Mouse (Mus musculus) embryonic fibroblast, embryonic 13.5 days (primary cell): Measurements from ENCODE around the gene Slc4a5.

Source experiments
- CTCF ChIP-seq: IDR thresholded peaks from 2 replicates; pipeline ENCODE4 v1.5.1; 2011; ENCODE audit warnings: mild to moderate bottlenecking, control low read depth, low read length, moderate library complexity, borderline replicate concordance; ENCODE audit not compliant: insufficient read depth
- POLR2A ChIP-seq: IDR thresholded peaks from 2 replicates; pipeline ENCODE4 v1.6.1; 2011; ENCODE audit warnings: low read depth, mild to moderate bottlenecking, control low read depth, low read length, moderate library complexity

- peak; percentile 71 for TF ChIP-seq POLR2A
- TF ChIP-seq CTCF, result no peak
These were observed 106.1 kb downstream of the Slc4a5 start, which contains the start of the genes Mthfd2 and Mob1a for GRCm38 (mm10) chr6:83325525-83326393.
